15 mouse cellular contexts compared by ENCODE assay signal in genomic region chr11:20436057-20436456, GRCm38 (mm10).
"Had no signal": no experiment of that assay in that cellular context is flagged by ENCODE, and none has a peak within 500 bp of the region (broad histone marks: within the 10 kb centered on the region; RNA-seq: fewer than 3 reads in every experiment).

No protein-coding gene starts in this region.

- H3K9me3 ChIP-seq: lung, embryonic 15.5 days; midbrain, embryonic 10.5 days; neural tube, embryonic 12.5 days; stomach, embryonic 15.5 days had no signal

- H3K4me3 ChIP-seq: lung, embryonic 15.5 days; midbrain, embryonic 10.5 days; neural tube, embryonic 12.5 days; stomach, embryonic 15.5 days had no signal

- H3K27ac ChIP-seq: liver, embryonic 14.5 days; lung, embryonic 15.5 days; midbrain, embryonic 10.5 days; neural tube, embryonic 12.5 days; stomach, embryonic 15.5 days; stomach, postnatal 0 days had no signal

- H3K4me2 ChIP-seq: lung, embryonic 15.5 days; neural tube, embryonic 12.5 days; stomach, embryonic 15.5 days had no signal

- H3K27me3 ChIP-seq: lung, embryonic 15.5 days; neural tube, embryonic 12.5 days; stomach, embryonic 15.5 days had no signal

- ATAC-seq: lung, postnatal 0 days; midbrain, embryonic 16.5 days had no signal

- H3K4me1 ChIP-seq: lung, embryonic 15.5 days; neural tube, embryonic 12.5 days; stomach, embryonic 15.5 days had no signal

- H3K36me3 ChIP-seq: lung, embryonic 15.5 days; midbrain, embryonic 10.5 days; neural tube, embryonic 12.5 days; stomach, embryonic 15.5 days had no signal

- DNase-seq: lung, adult 18-20 months; lung, postnatal 4 days; midbrain, embryonic 14.5 days; right cerebral cortex, postnatal 14 days; thymus, adult 2 months; thymus, postnatal 25 days; thymus, postnatal 4 days had no signal

- H3K9ac ChIP-seq: liver, embryonic 14.5 days; lung, embryonic 15.5 days; neural tube, embryonic 12.5 days; stomach, embryonic 15.5 days had no signal
